Mouse (Mus musculus): ENCODE data around the gene Pagr1b. TPM values are rescaled to one million over a fixed set of nuclear protein-coding genes. Genes with fewer than 3 reads are reported as not detected.

Pagr1b gene
- polyA plus RNA-seq, 1 experiment from 2014 or later, result not detected

GRCm38 (mm10) chr7:127018416-127019305 is 2.4 kb upstream of the Pagr1b start:
- peak overlapping the region; percentile 31 for H3K27ac ChIP-seq
- H3K4me3 ChIP-seq (replicated peaks), result no peak overlapping the region
- no peaks in the 10 kb centered on the region for H3K27me3 ChIP-seq (replicated peaks)
- WGBS, result 74% methylated on average over 15 of the region's 15 CpGs
- H3K9me3 ChIP-seq, result no peaks in the 10 kb centered on the region
- H3K4me1 ChIP-seq, result peaks cover 73% of the 10 kb centered on the region
- peak overlapping the region; percentile 86 for H3K4me2 ChIP-seq
- no peak for ATAC-seq (ENCODE audit: insufficient read depth, low FRiP score, low read depth)
- H3K36me3 ChIP-seq, result peaks cover 18% of the 10 kb centered on the region
- no peak overlapping the region for H3K9ac ChIP-seq

DNA sequence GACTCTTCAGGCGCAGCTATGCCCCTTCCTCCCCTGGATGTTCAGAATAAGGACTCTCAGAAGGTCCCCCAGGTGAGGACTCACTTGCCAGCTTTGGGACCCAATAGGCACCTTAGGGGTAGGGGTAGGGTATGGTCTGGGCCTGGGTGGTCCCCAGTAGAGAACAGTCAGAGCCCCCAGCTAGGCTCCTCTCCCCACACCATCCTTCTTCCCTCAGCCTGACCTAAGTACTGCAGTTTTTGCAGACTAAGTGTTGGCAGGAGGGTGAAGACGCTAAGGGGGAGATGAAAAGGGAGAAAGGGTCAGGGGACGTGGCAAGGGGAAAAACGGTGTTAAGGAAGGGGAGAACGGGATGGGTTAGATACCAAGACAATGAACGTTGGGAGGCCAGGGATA is 1.7 kb upstream of the Pagr1b start:
- peak overlapping the region; percentile 86 for H3K4me2 ChIP-seq
- peak overlapping the region; percentile 98; the same call in 1 of the 2 replicates for H3K27ac ChIP-seq
- peaks cover 65% of the 10 kb centered on the region for H3K4me1 ChIP-seq
- H3K4me3 ChIP-seq (replicated peaks), result no peak overlapping the region
- 30% methylated on average over 6 of the region's 6 CpGs for WGBS
- no peaks in the 10 kb centered on the region for H3K27me3 ChIP-seq (replicated peaks)
- H3K36me3 ChIP-seq, result peaks cover 16% of the 10 kb centered on the region
- no peak overlapping the region for H3K9ac ChIP-seq
- no peak for ATAC-seq (ENCODE audit: insufficient read depth, low FRiP score, low read depth)
- no peaks in the 10 kb centered on the region for H3K9me3 ChIP-seq

GRCm38 (mm10) chr7:127016971-127017949 is 976 bp upstream of the Pagr1b start, which contains the start of gene Pagr1a:
Gene Pagr1a (minus strand): TSS chr7:127017352.
- no peaks in the 10 kb centered on the region for H3K9me3 ChIP-seq
- 2% methylated on average over 39 of the region's 39 CpGs for WGBS
- peak; percentile 84 for ATAC-seq (ENCODE audit: insufficient read depth, low FRiP score, low read depth)
- peaks cover 59% of the 10 kb centered on the region for H3K4me1 ChIP-seq
- H3K9ac ChIP-seq, result peak within 1 kb of the TSS; percentile 88
- peak within 1 kb of the TSS; percentile 98 for H3K27ac ChIP-seq
- peaks cover 12% of the 10 kb centered on the region for H3K36me3 ChIP-seq
- H3K4me3 ChIP-seq (replicated peaks), result peak within 1 kb of the TSS; percentile 71
- no peaks in the 10 kb centered on the region for H3K27me3 ChIP-seq (replicated peaks)
- H3K4me2 ChIP-seq, result peak within 1 kb of the TSS; percentile 86

- H3K9me3 ChIP-seq, result no peaks in the 10 kb centered on the region
- H3K27ac ChIP-seq, result peak overlapping the region; percentile 98
- under 1% methylated on average over 22 of the region's 22 CpGs for WGBS
- H3K9ac ChIP-seq, result peak overlapping the region; percentile 88
- H3K36me3 ChIP-seq, result peaks cover 12% of the 10 kb centered on the region
- peak overlapping the region; percentile 71 for H3K4me3 ChIP-seq (replicated peaks)
- peak overlapping the region; percentile 86 for H3K4me2 ChIP-seq
- peaks cover 52% of the 10 kb centered on the region for H3K4me1 ChIP-seq
- H3K27me3 ChIP-seq (replicated peaks), result no peaks in the 10 kb centered on the region
- peak; percentile 37 for ATAC-seq (ENCODE audit: insufficient read depth, low FRiP score, low read depth)
Measured at GRCm38 (mm10) chr7:127016486-127016938, 228 bp upstream of the Pagr1b start.

DNA sequence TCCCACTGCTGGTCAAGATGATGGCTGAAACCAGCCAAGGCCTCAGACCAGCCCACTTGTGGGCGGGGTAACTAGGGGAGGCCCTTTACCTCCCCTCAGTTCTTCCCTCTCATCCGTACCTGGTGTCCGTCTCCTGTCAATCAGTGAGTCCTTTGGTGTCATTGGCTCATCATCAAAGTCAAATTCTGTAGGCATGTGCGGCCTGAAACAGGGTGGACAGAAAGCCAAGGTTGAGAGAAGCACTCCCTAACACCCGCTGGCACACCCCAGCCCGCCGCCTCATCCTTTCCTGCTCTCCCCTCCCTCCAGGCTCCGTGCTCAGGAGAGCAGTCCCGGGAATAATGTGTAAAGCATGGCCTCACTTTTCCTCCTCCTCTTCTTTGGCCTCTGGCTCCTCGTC is 203 bp downstream of the Pagr1b start:
- no peaks in the 10 kb centered on the region for H3K9me3 ChIP-seq
- no peaks in the 10 kb centered on the region for H3K27me3 ChIP-seq (replicated peaks)
- peaks cover 47% of the 10 kb centered on the region for H3K4me1 ChIP-seq
- H3K36me3 ChIP-seq, result peaks cover 12% of the 10 kb centered on the region
- H3K9ac ChIP-seq, result peak overlapping the region; percentile 88
- WGBS, result 3% methylated on average over 10 of the region's 10 CpGs
- ATAC-seq (ENCODE audit: insufficient read depth, low FRiP score, low read depth), result peak; percentile 8; the same call in 1 of the 2 replicates
- peak overlapping the region; percentile 86 for H3K4me2 ChIP-seq
- H3K4me3 ChIP-seq (replicated peaks), result peak overlapping the region; percentile 71
- peak overlapping the region; percentile 98 for H3K27ac ChIP-seq

DNA sequence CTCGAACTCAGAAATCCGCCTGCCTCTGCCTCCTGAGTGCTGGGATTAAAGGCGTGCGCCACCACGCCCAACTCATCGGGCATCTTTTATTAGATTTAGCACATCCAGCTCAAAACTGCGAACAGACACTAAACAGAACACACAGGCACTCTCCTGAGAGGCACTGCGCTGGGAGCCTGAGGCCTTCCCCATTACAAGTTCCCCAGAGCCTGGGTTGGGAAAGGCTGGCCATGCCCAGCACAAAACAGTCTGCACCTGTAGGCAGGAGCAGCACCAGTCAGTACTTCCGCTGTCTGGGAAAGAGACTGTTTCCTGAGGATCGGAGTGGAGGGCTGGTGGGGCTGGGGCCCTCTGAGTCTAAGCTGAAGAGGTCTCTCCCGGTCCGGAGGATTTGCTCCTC is 1.3 kb downstream of the Pagr1b start:
- WGBS, result 92% methylated on average over 12 of the region's 12 CpGs
- ATAC-seq (ENCODE audit: insufficient read depth, low FRiP score, low read depth), result no peak
- Histone ChIP-seq H3K27me3 (replicated peaks) (no peaks in the 10 kb centered on the region), H3K27ac (no peak overlapping the region), H3K9ac (no peak overlapping the region), H3K4me1 (peaks cover 38% of the 10 kb centered on the region), H3K9me3 (no peaks in the 10 kb centered on the region), H3K4me2 (peak overlapping the region; percentile 64; the same call in 1 of the 2 replicates), H3K36me3 (peaks cover 12% of the 10 kb centered on the region), H3K4me3 (replicated peaks) (0 out of 2 replicates have a peak overlapping the region, but pooled peaks have one; percentile 0)

- 20% methylated on average over 11 of the region's 11 CpGs for WGBS
Measured at GRCm38 (mm10) chr7:127014320-127014719, 2.0 kb downstream of the Pagr1b start, which contains the start of gene Mvp. Gene Mvp (minus strand): TSS chr7:127014621.

GRCm38 (mm10) chr7:127013385-127013784 is 2.9 kb downstream of the Pagr1b start:
- Histone ChIP-seq H3K27ac (no peak overlapping the region), H3K9me3 (no peaks in the 10 kb centered on the region), H3K4me1 (peaks cover 36% of the 10 kb centered on the region), H3K27me3 (replicated peaks) (no peaks in the 10 kb centered on the region), H3K9ac (no peak overlapping the region), H3K4me2 (peak overlapping the region; percentile 64), H3K4me3 (replicated peaks) (0 out of 2 replicates have a peak overlapping the region, but pooled peaks have one; percentile 51), H3K36me3 (peaks cover 12% of the 10 kb centered on the region)
- 91% methylated on average over 6 of the region's 6 CpGs for WGBS
- no peak for ATAC-seq (ENCODE audit: insufficient read depth, low FRiP score, low read depth)

More at GRCm38 (mm10) chr7:127014320-127014719, 2.0 kb downstream of the Pagr1b start, which contains the start of gene Mvp:
- peak within 1 kb of the TSS; percentile 71 for H3K4me3 ChIP-seq (replicated peaks)
- peaks cover 12% of the 10 kb centered on the region for H3K36me3 ChIP-seq
- H3K4me1 ChIP-seq, result peaks cover 36% of the 10 kb centered on the region
- H3K27ac ChIP-seq, result peak within 1 kb of the TSS; percentile 46
- peak within 1 kb of the TSS; percentile 86 for H3K4me2 ChIP-seq
- H3K9me3 ChIP-seq, result no peaks in the 10 kb centered on the region
- ATAC-seq (ENCODE audit: insufficient read depth, low FRiP score, low read depth), result no peak
- peak within 1 kb of the TSS; percentile 22; the same call in 1 of the 2 replicates for H3K9ac ChIP-seq
- no peaks in the 10 kb centered on the region for H3K27me3 ChIP-seq (replicated peaks)

- Histone ChIP-seq H3K4me3 (replicated peaks) (no peak overlapping the region), H3K9ac (no peak overlapping the region), H3K4me1 (peaks cover 34% of the 10 kb centered on the region), H3K36me3 (peaks cover 12% of the 10 kb centered on the region), H3K9me3 (no peaks in the 10 kb centered on the region), H3K4me2 (no peak overlapping the region), H3K27me3 (replicated peaks) (no peaks in the 10 kb centered on the region), H3K27ac (no peak overlapping the region)
- ATAC-seq (ENCODE audit: insufficient read depth, low FRiP score, low read depth), result no peak
- 92% methylated on average over 10 of the region's 10 CpGs for WGBS
Measured at GRCm38 (mm10) chr7:127012845-127013244, 3.4 kb downstream of the Pagr1b start.

DNA sequence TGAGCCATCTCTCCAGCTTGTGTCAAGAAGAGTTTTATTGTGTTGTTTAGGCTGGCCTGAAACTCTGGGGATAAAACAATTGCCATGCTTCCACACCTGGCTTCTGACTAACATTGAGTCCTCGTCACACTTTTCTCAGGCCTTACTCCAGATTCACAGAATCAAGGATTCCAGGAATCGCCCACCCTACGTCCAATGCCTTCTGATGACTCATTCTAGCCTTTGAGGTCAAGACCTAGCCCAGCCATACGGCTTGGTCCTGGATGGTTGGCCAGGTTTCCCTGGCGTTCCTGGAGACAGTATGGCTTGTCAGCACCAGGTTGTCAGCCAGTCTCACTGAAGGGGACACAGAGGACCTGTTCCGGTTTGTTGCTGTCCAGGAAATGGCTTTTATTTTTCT is 3.9 kb downstream of the Pagr1b start:
- Histone ChIP-seq H3K36me3 (peaks cover 12% of the 10 kb centered on the region), H3K27ac (no peak overlapping the region), H3K4me3 (replicated peaks) (no peak overlapping the region), H3K4me2 (no peak overlapping the region), H3K27me3 (replicated peaks) (no peaks in the 10 kb centered on the region), H3K9ac (no peak overlapping the region), H3K4me1 (peaks cover 31% of the 10 kb centered on the region), H3K9me3 (no peaks in the 10 kb centered on the region)
- 82% methylated on average over 6 of the region's 6 CpGs for WGBS
- no peak for ATAC-seq (ENCODE audit: insufficient read depth, low FRiP score, low read depth)

- peaks cover 12% of the 10 kb centered on the region for H3K36me3 ChIP-seq
- H3K27ac ChIP-seq, result no peak overlapping the region
- 77% methylated on average over 2 of the region's 2 CpGs for WGBS
- H3K4me1 ChIP-seq, result peaks cover 31% of the 10 kb centered on the region
- ATAC-seq (ENCODE audit: insufficient read depth, low FRiP score, low read depth), result no peak
- H3K9ac ChIP-seq, result no peak overlapping the region
- no peak overlapping the region for H3K4me2 ChIP-seq
- no peak overlapping the region for H3K4me3 ChIP-seq (replicated peaks)
- no peaks in the 10 kb centered on the region for H3K9me3 ChIP-seq
- H3K27me3 ChIP-seq (replicated peaks), result no peaks in the 10 kb centered on the region
Measured at GRCm38 (mm10) chr7:127011717-127012116, 4.6 kb downstream of the Pagr1b start.

Data from stomach, embryonic 15.5 days (tissue).